Mouse (Mus musculus): ENCODE measurements around the gene Tsn.

Tsn gene

DNA sequence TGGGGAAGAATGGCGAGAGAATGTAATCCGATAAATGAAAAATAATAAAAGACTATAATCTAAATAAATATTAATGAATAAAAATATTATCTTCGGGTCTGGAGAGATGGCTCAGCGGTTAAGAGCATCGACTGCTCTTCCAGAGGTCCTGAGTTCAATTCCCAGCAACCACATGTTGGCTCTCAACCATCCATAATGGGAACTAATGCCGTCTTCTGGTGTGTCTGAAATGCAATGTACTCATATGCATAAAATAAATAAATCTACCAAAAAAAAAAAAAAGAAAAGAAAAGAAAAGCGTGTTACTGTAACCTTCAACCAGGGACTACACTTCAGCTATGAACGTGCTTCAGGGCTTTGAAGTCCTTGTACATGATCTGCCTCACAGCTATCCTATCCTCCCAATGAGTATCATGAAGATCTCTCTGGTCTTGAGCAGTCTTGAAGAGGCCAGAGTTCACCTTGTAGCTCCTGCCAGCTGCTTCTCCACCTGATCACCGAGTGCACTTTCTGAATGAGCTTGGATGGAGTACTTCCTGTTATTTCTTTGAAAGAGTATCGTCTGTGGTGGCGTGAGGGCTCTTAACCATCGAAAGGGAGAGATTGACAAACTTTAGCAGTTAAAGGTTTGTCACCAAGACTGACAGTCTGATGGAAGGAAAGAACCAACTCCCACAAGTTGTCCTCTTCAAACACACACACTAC, at the start of gene Tsn:
Gene Tsn (minus strand): TSS at position 118 of the 705 bp plus-strand sequence.
- DNase-seq (ENCODE audit: low read depth in 2 of 2, low spot score in 2 of 2), result peak in 1 of 2 experiments; percentile 15

DNA sequence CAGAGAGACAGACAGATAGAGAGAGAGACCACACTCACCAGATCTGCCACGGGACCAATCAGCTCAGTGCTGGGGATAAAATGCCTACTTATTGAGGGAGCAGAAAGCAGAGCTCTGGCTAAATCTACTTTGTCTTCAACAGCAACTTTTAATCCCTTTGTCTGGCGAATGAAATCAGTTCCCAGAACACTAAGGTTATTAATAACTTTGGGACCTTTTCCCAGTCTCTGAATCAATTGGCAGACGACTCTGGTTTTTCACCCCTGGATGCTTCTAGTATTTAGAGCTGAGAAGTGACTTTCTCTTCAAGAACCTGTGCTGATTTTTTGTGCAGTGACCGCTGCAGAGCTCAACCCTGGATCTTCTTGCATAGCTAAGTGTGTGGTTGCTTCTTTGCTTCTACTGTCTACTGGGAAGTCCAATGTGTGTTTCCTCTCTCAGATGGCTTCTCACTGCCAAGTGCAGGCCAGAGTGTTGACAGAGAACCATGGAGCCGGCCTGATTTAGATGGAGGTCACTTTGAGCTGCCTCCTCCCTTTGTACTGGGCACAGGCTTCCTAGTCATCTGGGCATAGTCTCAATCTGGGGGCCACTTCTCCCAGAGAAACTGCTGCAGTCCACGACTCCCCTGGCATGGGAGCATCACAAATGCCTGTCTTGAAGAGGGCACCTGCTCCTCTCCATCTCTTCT, 47.7 kb upstream of the Tsn start:
- no peak for DNase-seq (ENCODE audit: low read depth in 2 of 2, low spot score in 2 of 2)

DNA sequence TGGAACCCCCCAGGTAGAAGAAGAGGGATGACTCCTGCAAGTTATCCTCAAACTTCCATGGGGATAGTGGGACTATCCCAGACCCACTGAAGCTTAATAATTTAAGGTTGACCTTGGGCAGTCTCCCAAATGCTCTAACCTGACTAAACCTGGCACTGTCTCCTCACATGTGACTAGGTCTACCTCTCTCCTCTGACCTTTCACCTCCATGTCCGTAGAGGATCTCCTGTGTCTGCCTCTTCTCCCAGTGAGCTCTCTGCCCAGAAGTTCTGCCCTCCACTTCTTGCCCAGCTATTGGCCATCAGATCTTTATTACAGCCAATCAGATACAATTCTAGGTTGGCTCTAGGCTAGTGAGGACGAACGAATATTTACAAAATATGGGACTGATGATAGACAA, 38.4 kb upstream of the Tsn start:
- no peak for DNase-seq (ENCODE audit: low read depth in 2 of 2, low spot score in 2 of 2)

DNA sequence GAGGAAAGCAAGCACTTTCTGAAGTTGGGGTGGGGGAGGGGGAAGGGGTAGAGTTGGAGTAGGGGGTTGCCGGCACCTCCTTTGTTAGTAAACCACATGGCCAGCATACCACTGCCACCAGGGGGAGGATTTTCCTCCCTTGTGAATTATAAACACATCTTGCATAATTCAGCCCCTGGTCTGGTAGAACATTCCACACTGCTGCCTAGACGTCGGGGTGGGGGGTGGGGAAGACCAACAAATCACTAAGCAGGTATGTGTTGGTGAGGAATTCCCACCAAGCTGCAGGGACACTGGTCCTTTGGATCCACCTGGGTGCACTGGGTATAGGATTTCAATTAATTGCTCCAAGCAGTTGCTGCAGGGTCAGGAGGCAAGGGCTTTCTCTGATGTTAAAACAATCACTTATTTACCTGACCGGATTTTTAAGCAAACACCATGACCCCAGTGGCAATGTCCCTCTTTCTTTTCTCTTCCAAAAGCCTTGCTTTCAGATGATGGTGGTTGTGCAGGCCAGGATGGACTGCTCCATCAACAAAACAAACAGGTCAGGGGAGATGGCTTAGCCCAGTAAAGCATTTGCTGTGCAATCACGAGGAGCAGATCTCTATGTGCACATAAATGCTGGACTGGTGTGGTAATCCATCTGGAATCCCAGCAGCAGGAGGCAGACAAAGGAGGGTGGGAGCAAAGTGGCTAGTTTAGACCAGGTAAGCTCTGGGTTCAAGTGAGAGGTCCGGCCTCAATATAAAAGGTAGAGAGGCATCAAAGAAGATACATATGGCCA, 32.3 kb upstream of the Tsn start:
- DNase-seq (ENCODE audit: low read depth in 2 of 2, low spot score in 2 of 2), result no peak

DNA sequence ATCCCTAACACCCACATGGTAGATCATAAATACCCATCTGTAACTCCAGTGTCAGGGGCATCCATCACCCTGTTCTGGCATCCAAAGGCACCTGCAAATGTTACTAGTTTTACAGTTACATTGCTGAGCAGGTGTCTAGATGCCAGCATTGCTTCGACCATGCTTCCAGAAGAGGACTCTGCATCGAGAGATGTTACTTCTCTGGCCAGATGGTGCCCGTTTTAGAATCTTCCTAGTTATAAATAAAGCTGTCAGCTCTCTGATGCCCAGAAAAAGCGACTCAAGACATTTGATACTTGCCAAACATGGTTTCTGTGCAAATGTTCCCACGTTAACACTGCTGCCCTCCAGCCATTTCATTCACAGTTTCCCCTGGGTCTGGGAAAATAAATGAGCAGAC, 26.4 kb upstream of the Tsn start:
- DNase-seq (ENCODE audit: low read depth in 2 of 2, low spot score in 2 of 2), result no peak

DNA sequence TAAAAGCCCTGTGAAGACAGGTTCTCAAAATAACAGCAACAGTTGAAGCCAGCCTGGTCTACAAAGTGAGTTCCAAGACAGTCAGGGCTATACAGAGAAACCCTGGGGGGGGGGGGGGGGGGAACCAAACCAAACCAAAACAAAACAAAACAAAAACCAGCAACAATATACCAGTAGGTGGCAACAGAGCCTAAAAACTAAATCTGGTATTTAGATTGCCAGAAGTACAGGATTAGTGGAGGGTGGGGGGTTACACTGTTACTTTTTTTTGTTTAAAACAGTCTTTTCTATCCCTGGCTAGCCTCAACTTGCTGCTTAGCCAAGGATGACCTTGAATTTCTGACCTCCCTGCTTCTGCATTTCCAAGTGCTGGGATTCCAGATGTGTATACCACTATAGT, 24.3 kb upstream of the Tsn start:
- no peak for DNase-seq (ENCODE audit: low read depth in 2 of 2, low spot score in 2 of 2)

DNA sequence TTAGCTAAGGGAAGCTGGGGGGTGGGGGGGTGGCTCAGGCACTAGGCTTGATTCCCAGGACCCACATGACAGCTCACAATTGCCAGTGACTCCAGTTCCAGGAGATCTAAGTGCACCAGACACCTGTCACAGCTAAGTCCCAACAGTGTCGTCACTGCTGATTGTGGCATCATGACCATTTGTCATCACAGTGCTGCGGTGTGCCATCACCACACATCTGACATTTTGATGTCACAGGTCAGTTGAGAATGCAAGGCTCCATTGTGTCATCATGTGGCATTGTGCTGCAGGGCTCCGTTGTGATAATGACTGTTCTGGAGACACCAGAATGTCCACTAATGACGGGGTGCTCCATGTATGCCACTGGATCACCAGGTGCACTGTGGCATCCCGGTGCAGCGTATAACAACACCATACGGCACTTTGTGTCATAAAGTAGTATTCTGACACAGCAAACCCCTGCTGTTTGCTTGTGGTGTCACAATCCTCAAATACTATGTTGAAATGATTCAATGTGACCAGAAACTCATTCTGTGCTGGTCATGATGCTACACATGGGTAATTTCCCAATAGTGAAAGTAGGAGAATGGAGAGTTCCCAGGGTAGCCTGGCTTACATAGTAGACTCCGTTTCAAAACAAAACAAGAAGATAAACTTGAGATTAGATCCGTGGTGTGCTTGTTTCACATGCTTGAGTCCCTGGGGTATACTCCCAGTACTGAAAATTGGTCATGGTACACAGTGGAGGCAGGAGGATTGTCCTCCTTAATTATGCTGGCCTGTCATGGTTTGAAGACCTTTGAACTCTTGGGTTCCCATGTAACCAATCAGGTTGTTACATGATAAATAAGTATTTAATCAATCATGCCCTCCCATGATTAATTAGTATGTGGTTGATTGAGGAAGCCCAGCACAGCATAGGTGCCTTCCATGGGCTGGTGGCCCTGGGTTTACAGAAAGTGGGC, 23.5 kb upstream of the Tsn start:
- DNase-seq (ENCODE audit: low read depth in 2 of 2, low spot score in 2 of 2), result no peak

DNA sequence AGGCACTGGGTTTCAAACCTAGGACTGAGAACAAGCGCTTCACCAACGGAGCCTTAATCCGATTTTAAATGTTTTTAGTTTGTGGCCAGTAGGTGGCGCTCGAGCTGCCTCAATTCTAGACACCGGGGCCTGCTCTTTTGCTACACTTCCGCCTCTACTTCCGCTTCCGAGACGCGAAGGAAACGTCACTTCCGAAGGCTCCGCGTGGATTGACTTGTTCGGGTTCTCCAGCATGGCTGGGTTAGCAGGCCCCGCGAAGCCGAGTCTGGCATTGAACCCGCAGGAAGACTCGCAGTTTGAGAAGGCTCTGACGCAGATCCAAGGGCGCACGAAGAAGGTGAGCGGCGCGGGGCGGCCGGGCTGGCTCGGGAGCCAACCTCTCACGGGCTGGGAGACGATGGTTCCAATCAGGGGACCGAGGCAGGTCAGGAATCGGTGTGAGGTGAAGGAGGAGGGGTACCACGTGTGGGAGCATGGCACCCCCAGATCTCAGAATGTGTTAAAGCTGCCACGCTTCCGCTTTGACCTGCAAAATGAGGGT, 10.2 kb upstream of the Tsn start, which contains the start of gene Nifk:
Gene Nifk (plus strand): TSS at position 179 of the 541 bp plus-strand sequence.
- peak; percentile 90 for DNase-seq (ENCODE audit: low read depth in 2 of 2, low spot score in 2 of 2)

DNA sequence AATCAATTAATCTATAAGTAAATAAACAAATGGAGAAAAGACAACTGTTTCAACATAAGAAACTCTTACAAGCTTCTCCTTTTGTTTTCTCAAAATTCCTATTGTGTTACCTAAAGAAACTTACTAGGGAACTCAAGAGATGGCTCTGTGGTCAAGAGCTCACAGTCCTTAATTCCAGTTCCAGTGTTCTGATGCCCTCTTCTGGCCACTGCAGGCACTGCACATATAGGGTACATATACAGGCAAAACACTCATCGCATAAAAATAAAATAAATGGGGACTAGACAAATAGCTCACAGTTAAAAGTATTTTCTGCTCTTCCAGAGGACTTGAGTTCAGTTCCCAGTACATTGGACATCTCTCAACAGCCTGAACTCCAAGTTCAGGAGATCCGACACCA, 9.2 kb upstream of the Tsn start:
- peak; percentile 8 to 27 for DNase-seq (ENCODE audit: low read depth in 2 of 2, low spot score in 2 of 2)

DNA sequence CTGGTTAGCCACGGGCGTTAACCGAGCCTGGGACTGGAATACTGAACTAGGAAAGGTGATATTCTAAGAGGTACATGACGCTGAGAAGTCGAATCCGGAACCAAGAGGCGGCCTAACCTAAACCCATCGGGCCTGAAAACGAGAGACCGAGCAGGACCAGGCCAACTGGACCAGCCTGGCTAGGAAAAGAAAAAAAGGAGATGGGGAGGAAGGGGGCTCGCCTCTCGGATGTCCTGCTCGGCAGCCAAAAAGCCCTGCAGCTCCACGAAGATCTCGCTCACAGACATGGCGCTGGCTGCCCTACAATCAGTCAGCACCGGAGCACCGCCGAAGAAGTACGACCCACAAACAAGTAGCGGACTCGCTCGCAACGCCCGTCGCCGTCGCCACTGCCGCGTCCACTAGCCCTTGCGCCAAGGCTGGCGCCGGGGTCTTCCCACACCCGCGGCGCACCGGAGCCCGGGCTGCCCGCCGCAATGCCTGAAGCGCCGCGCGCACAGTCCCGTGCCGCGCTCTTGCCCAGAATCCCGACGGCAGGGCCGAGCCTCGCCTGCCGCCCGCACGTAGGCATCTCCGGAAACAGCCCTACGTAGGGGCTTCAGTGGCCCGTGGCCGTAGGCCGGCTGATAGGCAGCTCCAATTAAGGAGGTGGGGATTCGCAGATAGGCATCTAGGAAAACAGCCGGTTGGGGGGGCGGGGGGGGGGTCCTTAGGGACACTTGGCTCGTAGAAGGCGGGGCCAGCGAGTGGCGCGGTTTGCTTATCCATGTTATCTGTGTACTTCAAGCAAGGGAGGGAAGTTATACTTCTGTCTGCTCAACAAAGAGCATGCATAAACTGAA, 538 bp downstream of the Tsn start:
- DNase-seq (ENCODE audit: low read depth in 2 of 2, low spot score in 2 of 2), result peak; percentile 71 to 77

DNA sequence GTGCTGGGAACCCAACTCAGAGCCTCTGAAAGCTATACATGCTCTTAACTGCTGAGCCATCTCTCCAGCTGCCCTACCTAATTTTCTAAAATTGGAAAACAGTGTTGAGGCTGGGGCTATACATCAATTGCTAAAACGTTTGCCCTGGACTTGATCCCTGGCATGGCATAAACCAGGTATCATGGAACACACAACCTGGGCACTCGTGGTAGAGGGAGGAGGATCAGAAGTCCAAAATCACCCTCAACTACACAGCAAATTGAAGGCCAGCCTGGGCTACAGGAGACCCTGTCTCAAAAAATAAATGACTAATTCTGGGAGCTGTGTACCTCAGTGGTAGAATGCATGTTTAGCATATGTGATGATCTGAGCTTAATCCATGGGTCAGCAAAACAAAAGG, 13.8 kb downstream of the Tsn start:
- DNase-seq (ENCODE audit: low read depth in 2 of 2, low spot score in 2 of 2), result no peak

DNA sequence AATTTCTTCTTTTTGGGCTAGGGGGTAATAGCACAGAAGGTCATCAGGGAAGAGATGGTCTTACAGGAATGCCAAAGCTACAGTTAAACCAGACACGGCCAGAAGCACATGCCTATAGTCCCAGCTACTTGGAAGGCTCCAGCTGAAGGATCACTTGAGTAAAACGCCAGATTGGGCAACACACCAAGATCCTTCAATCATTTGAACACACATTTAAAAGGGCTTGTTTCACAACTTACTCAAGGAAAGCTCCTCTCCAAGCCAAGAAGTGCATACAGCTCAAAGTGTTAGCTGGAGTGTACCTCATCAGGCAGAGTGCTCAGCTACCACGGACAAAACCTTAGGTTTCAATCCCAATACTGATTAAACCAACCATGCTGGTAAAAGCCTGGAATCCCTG, 14.9 kb downstream of the Tsn start:
- DNase-seq (ENCODE audit: low read depth in 2 of 2, low spot score in 2 of 2), result no peak

DNA sequence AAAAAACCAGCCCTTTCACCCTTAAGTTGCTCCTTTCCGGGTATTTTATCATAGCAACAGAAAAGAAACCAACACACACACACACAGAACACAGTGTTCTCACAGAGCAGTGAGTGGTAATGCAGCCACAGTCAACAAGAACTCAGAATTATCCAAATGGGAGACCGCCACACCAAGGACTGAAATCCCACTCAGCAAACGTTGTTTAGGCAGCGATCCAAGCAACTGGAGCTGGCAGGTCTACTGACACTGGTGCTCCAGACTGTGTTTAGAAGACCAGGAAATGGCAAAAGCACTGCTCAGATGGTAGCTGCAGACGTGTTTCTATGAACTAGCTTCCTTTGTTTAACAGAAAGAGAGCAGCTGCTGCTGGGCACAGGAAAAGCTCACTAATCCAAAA, 16.7 kb downstream of the Tsn start:
- no peak for DNase-seq (ENCODE audit: low read depth in 2 of 2, low spot score in 2 of 2)

DNA sequence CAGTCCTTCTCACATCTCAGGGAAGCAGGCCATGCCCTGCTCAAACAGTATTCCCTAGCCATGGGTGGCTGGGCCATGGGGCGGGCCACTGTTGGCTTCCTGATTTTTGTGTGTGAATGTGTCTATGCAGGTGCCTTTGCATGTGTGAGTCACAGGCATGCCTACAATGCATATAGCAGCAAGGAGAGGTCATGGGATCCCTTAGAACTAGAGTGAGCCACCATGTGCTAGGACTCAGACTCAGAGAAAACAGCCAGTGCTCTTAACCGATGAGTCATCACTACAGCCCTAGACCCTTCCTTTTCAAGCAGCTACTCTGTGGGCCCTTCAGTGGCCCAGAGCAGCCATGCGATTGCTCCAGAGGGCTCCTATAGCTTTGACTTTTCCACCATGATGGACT, 17.3 kb downstream of the Tsn start:
- no peak for DNase-seq (ENCODE audit: low read depth in 2 of 2, low spot score in 2 of 2)

DNA sequence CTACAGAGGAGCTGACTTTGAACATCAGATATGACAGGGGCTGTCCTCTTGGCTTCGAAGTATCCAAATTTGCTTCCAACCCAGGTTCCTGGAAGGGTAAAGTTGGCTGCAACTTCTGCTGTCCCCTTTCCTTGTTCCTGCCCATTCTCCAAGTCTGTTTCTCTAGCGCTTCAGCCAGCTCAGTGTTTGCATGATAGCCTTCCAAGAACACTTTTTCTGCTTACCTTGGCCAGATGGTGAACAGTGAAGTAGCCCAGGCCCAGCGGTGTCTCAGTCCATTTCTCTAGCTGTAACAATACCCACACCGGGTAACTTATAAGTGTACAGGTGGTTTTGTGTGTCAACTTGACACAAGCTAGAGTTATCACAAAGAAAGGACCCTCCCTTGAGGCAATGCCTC, 19.2 kb downstream of the Tsn start:
- DNase-seq (ENCODE audit: low read depth in 2 of 2, low spot score in 2 of 2), result no peak

DNA sequence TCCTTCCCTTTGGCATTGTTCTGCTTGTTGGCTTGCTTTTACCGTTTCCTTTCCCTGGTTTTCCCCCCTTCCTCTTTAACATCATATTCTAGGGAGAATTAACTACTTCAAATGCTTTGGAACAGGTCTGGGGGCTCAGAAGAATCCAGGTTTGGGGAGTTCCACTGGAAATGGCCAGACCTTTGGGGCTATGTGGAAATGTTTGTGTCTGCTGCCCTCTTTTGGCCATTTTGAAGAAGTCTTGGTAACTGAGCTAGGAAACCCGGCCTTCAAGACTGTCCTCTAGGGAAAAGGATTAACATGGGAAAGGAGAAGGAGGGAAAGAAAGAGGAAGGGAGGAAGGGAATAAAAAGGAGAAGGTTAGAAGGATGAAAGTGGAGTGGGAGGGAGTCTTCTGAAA, 36.4 kb downstream of the Tsn start:
- DNase-seq (ENCODE audit: low read depth in 2 of 2, low spot score in 2 of 2), result no peak

DNA sequence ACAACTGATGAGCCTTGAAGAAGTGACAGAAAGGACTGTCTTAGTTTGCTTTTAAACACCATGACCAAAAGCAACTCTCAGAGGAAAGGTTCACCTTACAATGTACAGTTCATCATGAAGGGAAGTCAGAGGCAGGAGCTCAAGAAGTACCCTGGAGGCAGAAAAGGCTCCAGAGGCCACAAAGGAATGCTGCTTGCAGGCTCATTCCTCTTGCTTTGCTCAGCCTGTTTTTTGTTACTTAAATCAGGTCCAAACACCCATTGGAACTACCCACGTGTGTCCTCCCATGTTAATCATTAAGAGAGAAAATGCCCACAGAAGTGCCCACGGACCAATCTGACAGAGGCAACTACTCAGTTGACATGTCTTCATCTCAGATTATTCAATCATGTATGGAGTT, 59.6 kb downstream of the Tsn start:
- DNase-seq (ENCODE audit: low read depth in 2 of 2, low spot score in 2 of 2), result no peak
